In genomic region chr13:64429328-64429727, GRCm38 (mm10) we compare ENCODE assay signal across 13 mouse cellular contexts. TPM values are rescaled to one million over a fixed set of nuclear protein-coding genes. Genes with fewer than 3 reads are reported as not detected.
DNase-seq lines count a peak whose midpoint lies in the region; ATAC-seq and TF ChIP-seq lines count a peak whose summit lies in the region.
"Had no signal": no experiment of that assay in that cellular context is flagged by ENCODE, and none has a peak within 500 bp of the region (broad histone marks: within the 10 kb centered on the region; RNA-seq: fewer than 3 reads in every experiment).

No protein-coding gene starts in this region.

- TF ChIP-seq CTCF in forebrain, postnatal 0 days (IDR thresholded peaks at IDR 0.05; ENCODE audit: low read depth), result peak; percentile 68
- TF ChIP-seq CTCF in liver, embryonic 14.5 days (IDR thresholded peaks at IDR 0.05; ENCODE audit: low read depth), result peak; percentile 56

- H3K4me2 ChIP-seq in forebrain, postnatal 0 days (ENCODE audit: low read depth), result no peak overlapping the region
- H3K4me2 ChIP-seq in forebrain, embryonic 16.5 days (ENCODE audit: low read length), result no peak overlapping the region
- no peak overlapping the region for H3K4me2 ChIP-seq in liver, embryonic 14.5 days (ENCODE audit: low read depth)
- H3K4me2 ChIP-seq: neural tube, embryonic 13.5 days had no signal

- TF ChIP-seq EP300 in liver, embryonic 14.5 days (IDR thresholded peaks at IDR 0.05; ENCODE audit: low read depth), result no peak

- WGBS in forebrain, postnatal 0 days, result 12% methylated on average over 1 of the region's 1 CpGs
- 8% methylated on average over 1 of the region's 1 CpGs for WGBS in forebrain, embryonic 16.5 days
- 19% methylated on average over 1 of the region's 1 CpGs for WGBS in liver, embryonic 14.5 days (ENCODE audit: insufficient replicate concordance)

- no peaks in the 10 kb centered on the region for H3K36me3 ChIP-seq in forebrain, postnatal 0 days (ENCODE audit: insufficient read depth)
- H3K36me3 ChIP-seq in forebrain, embryonic 16.5 days (ENCODE audit: control insufficient read depth, insufficient read depth), result no peaks in the 10 kb centered on the region
- H3K36me3 ChIP-seq in liver, embryonic 14.5 days (replicated peaks; ENCODE audit: control insufficient read depth, insufficient read depth, low read depth), result no peaks in the 10 kb centered on the region
- H3K36me3 ChIP-seq: G1E; neural tube, embryonic 13.5 days had no signal

- no peak overlapping the region for H3K27ac ChIP-seq in forebrain, postnatal 0 days (ENCODE audit: low read depth, low read length)
- no peak overlapping the region for H3K27ac ChIP-seq in forebrain, embryonic 16.5 days (ENCODE audit: low read length)
- no peak overlapping the region for H3K27ac ChIP-seq in liver, embryonic 14.5 days
- H3K27ac ChIP-seq: neural tube, embryonic 13.5 days had no signal

- no peaks in the 10 kb centered on the region for H3K9me3 ChIP-seq in forebrain, postnatal 0 days (ENCODE audit: low read length)
- H3K9me3 ChIP-seq in forebrain, embryonic 16.5 days (ENCODE audit: control insufficient read depth, low read length), result no peaks in the 10 kb centered on the region
- no peaks in the 10 kb centered on the region for H3K9me3 ChIP-seq in liver, embryonic 14.5 days (ENCODE audit: control insufficient read depth, low read length)
- H3K9me3 ChIP-seq: G1E; neural tube, embryonic 13.5 days had no signal

- H3K27me3 ChIP-seq in forebrain, postnatal 0 days (ENCODE audit: insufficient read depth, low read length), result no peaks in the 10 kb centered on the region
- H3K27me3 ChIP-seq in forebrain, embryonic 16.5 days (replicated peaks; ENCODE audit: control insufficient read depth, insufficient read depth, low read length), result no peaks in the 10 kb centered on the region
- H3K27me3 ChIP-seq in liver, embryonic 14.5 days (ENCODE audit: control insufficient read depth, insufficient read depth, low read length), result no peaks in the 10 kb centered on the region
- H3K27me3 ChIP-seq: neural tube, embryonic 13.5 days had no signal

- DNase-seq in forebrain, postnatal 0 days, result peak; percentile 35
- DNase-seq in liver, embryonic 14.5 days (ENCODE audit: low read depth in 3 of 3, low spot score in 3 of 3), result no peak
- no peak for DNase-seq in liver
- peak; percentile 42 for DNase-seq in CD4-positive helper T cell, adult 2 months (ENCODE audit: low read depth, low spot score)
- DNase-seq in brain, adult 2 months (ENCODE audit: low read depth, low spot score), result peak; percentile 47
- no peak for DNase-seq in urinary bladder, postnatal 14 days (ENCODE audit: low spot score)
- no peak for DNase-seq in urinary bladder, adult 2 months (ENCODE audit: low spot score)
- DNase-seq: adrenal gland, adult 2 months; heart, postnatal 4 days; kidney, postnatal 10 days had no signal

- no peaks in the 10 kb centered on the region for H3K4me1 ChIP-seq in forebrain, postnatal 0 days (ENCODE audit: insufficient read depth)
- peaks cover 7% of the 10 kb centered on the region for H3K4me1 ChIP-seq in forebrain, embryonic 16.5 days (replicated peaks; ENCODE audit: control insufficient read depth, insufficient read depth, low read length)
- H3K4me1 ChIP-seq in liver, embryonic 14.5 days (replicated peaks; ENCODE audit: control insufficient read depth in 2 of 2, insufficient read depth in 2 of 2, low read length in 1 of 2), result peaks cover 7 to 11% of the 10 kb centered on the region in 2 experiments

- no peak overlapping the region for H3K9ac ChIP-seq in forebrain, postnatal 0 days
- H3K9ac ChIP-seq in forebrain, embryonic 16.5 days (replicated peaks; ENCODE audit: low read depth, low read length), result no peak overlapping the region
- H3K9ac ChIP-seq in liver, embryonic 14.5 days (replicated peaks), result no peak overlapping the region
- H3K9ac ChIP-seq: neural tube, embryonic 13.5 days had no signal

- ATAC-seq in forebrain, postnatal 0 days, result no peak
- no peak for ATAC-seq in forebrain, embryonic 16.5 days
- no peak for ATAC-seq in liver, embryonic 14.5 days (ENCODE audit: insufficient read depth)

- no peak overlapping the region for H3K4me3 ChIP-seq in forebrain, postnatal 0 days (ENCODE audit: low read depth, low read length)
- no peak overlapping the region for H3K4me3 ChIP-seq in forebrain, embryonic 16.5 days (replicated peaks; ENCODE audit: low read length)
- no peak overlapping the region for H3K4me3 ChIP-seq in liver, embryonic 14.5 days (ENCODE audit: insufficient read depth in 1 of 2, low read depth in 2 of 2, low read length in 2 of 2)
- H3K4me3 ChIP-seq: neural tube, embryonic 13.5 days had no signal

RNA-seq across cellular contexts. Expression of gene Cdk20, which starts 2.8 kb away (rescaled TPM):
- total RNA-seq in forebrain, postnatal 0 days (2014; rRNA removed), result 29.2 and 38.5 TPM in 2 replicates
- 21.6 and 26.4 TPM in 2 replicates for polyA plus RNA-seq in forebrain, postnatal 0 days (2015; fragmentation: Nextera tagmentation; extraction: Ambion mirVana)
- polyA plus RNA-seq in forebrain, embryonic 16.5 days (2015; fragmentation: Nextera tagmentation; extraction: Ambion mirVana), result 32.6 and 33.1 TPM in 2 replicates
- 3.6 and 3.7 TPM in 2 replicates for polyA plus RNA-seq in liver, embryonic 14.5 days (2012; rRNA removed)
- polyA plus RNA-seq in liver, embryonic 14.5 days (2014; fragmentation: Nextera tagmentation; extraction: Ambion mirVana), result 2.7 and 3.4 TPM in 2 replicates
- polyA plus RNA-seq in urinary bladder, adult 2 months (2012; rRNA removed), result 8.2 and 8.6 TPM in 2 replicates

RNA-seq across cellular contexts. Expression of gene Ctsl, which starts 58.6 kb away (rescaled TPM):
- 138 and 149 TPM in 2 replicates for total RNA-seq in forebrain, postnatal 0 days (2014; rRNA removed)
- polyA plus RNA-seq in forebrain, postnatal 0 days (2015; fragmentation: Nextera tagmentation; extraction: Ambion mirVana), result 161 and 182 TPM in 2 replicates
- 114 and 117 TPM in 2 replicates for polyA plus RNA-seq in forebrain, embryonic 16.5 days (2015; fragmentation: Nextera tagmentation; extraction: Ambion mirVana)
- polyA plus RNA-seq in liver, embryonic 14.5 days (2012; rRNA removed), result 62.5 and 82.2 TPM in 2 replicates
- 135 and 161 TPM in 2 replicates for polyA plus RNA-seq in liver, embryonic 14.5 days (2014; fragmentation: Nextera tagmentation; extraction: Ambion mirVana)
- polyA plus RNA-seq in urinary bladder, adult 2 months (2012; rRNA removed), result 265 and 306 TPM in 2 replicates

Comparison
In these comparisons a context has a peak if more than half of its experiments do, and no peak if none do; other contexts are left out.
1. DNase-seq: peak in forebrain, postnatal 0 days (single experiment), CD4-positive helper T cell, adult 2 months (single experiment) and brain, adult 2 months (single experiment); none in liver, embryonic 14.5 days (0 of 3), liver (single experiment), urinary bladder, postnatal 14 days (single experiment) and urinary bladder, adult 2 months (single experiment).